Mouse (Mus musculus) testis, adult 2 months (tissue): ENCODE measurements around the gene Zc3h10. TPM values are rescaled to one million over a fixed set of nuclear protein-coding genes. Genes with fewer than 3 reads are reported as not detected.
A peak's percentile ranks its signal among the peaks of the same experiment; 100 is the strongest.
"Not testable (repeated sequence)": the region's sequence is repeated elsewhere in the genome, so short reads cannot be mapped to it uniquely, and the experiment has no call there.

Experiments
- H3K27ac ChIP-seq: fragments of 200-500 bp; 2 replicates; pipeline ENCODE4 v1.5.1; 2012; ENCODE audit warnings: low read depth, low read length; ENCODE audit not compliant: control insufficient read depth, insufficient read depth
- H3K27me3 ChIP-seq: fragments of 200-500 bp; 2 replicates; pipeline ENCODE4 v1.6.1; 2012; ENCODE audit warnings: mild to moderate bottlenecking, low read length, moderate library complexity; ENCODE audit not compliant: control insufficient read depth, insufficient read depth
- H3K36me3 ChIP-seq: fragments of 200-500 bp; 2 replicates; pipeline ENCODE4 v1.6.1; 2012; ENCODE audit warnings: mild to moderate bottlenecking, low read length; ENCODE audit not compliant: control insufficient read depth, insufficient read depth
- H3K4me1 ChIP-seq: fragments of 200-500 bp; 2 replicates; pipeline ENCODE4 v1.6.1; 2012; ENCODE audit warnings: low read length; ENCODE audit not compliant: control insufficient read depth, insufficient read depth
- H3K4me3 ChIP-seq: fragments of 200-500 bp; 2 replicates; pipeline ENCODE4 v1.5.1; 2012; ENCODE audit warnings: low read depth, mild to moderate bottlenecking, low read length, moderate library complexity, mixed read lengths; ENCODE audit not compliant: control insufficient read depth
- CTCF ChIP-seq: fragments of 200-500 bp; IDR thresholded peaks from 2 replicates; pipeline ENCODE4 v1.5.1; 2012; ENCODE audit warnings: low read depth, mild to moderate bottlenecking, inconsistent platforms, low read length, moderate library complexity; ENCODE audit not compliant: control insufficient read depth, insufficient read depth, insufficient replicate concordance
- POLR2A ChIP-seq: fragments of 200-500 bp; IDR thresholded peaks from 2 replicates; pipeline ENCODE4 v1.6.1; 2012; ENCODE audit warnings: low read depth, mild to moderate bottlenecking, inconsistent platforms, low read length, moderate library complexity; ENCODE audit not compliant: control insufficient read depth
- polyA plus RNA-seq: library from polyadenylated mRNA; depleted of rRNA; stranded (reverse); fragments of >200 nt; gene quantifications from 2 replicates; pipeline ENCODE4 v1.2.3, GENCODE M21; 2012

Zc3h10 gene
- polyA plus RNA-seq, 1 experiment = 29.9 TPM

- Histone ChIP-seq H3K4me3 (no peak overlapping the region), H3K27ac (no peak overlapping the region), H3K36me3 (no peaks in the 10 kb centered on the region; the same call in 1 of the 2 replicates), H3K4me1 (peaks cover 6% of the 10 kb centered on the region), H3K27me3 (no peaks in the 10 kb centered on the region)
- TF ChIP-seq CTCF = no peak
- no peak for TF ChIP-seq POLR2A
Measured at GRCm38 (mm10) chr10:128505974-128506373, 41.6 kb downstream of the Zc3h10 start.

GRCm38 (mm10) chr10:128505371-128505667, 42.3 kb downstream of the Zc3h10 start:
- H3K4me3 ChIP-seq, H3K4me1 ChIP-seq, H3K27ac ChIP-seq, H3K27me3 ChIP-seq, H3K36me3 ChIP-seq: not testable (repeated sequence)

- Histone ChIP-seq H3K27ac (0 out of 2 replicates have a peak overlapping the region, but pooled peaks have one; percentile 3), H3K36me3 (no peaks in the 10 kb centered on the region; the same call in 1 of the 2 replicates), H3K4me3 (no peak overlapping the region), H3K27me3 (no peaks in the 10 kb centered on the region), H3K4me1 (peaks cover 6% of the 10 kb centered on the region)
- TF ChIP-seq CTCF (no peak), POLR2A (no peak)
Measured at GRCm38 (mm10) chr10:128504641-128505370, 42.8 kb downstream of the Zc3h10 start.

GRCm38 (mm10) chr10:128504012-128504411, 43.6 kb downstream of the Zc3h10 start:
- no peak overlapping the region; the same call in 1 of the 2 replicates for H3K27ac ChIP-seq
- H3K4me3 ChIP-seq = no peak overlapping the region
- H3K27me3 ChIP-seq = no peaks in the 10 kb centered on the region
- TF ChIP-seq POLR2A (no peak), CTCF (no peak)
- no peaks in the 10 kb centered on the region; the same call in 1 of the 2 replicates for H3K36me3 ChIP-seq
- H3K4me1 ChIP-seq = peaks cover 11% of the 10 kb centered on the region

- Histone ChIP-seq H3K36me3 (no peaks in the 10 kb centered on the region; the same call in 1 of the 2 replicates), H3K4me3 (no peak overlapping the region), H3K4me1 (peaks cover 11% of the 10 kb centered on the region), H3K27me3 (no peaks in the 10 kb centered on the region), H3K27ac (no peak overlapping the region)
- no peak for TF ChIP-seq POLR2A
- TF ChIP-seq CTCF = no peak
Measured at GRCm38 (mm10) chr10:128503532-128503931, 44.0 kb downstream of the Zc3h10 start.

- no peaks in the 10 kb centered on the region for H3K27me3 ChIP-seq
- TF ChIP-seq POLR2A (no peak), CTCF (no peak)
- peaks cover 13% of the 10 kb centered on the region for H3K4me1 ChIP-seq
Measured at GRCm38 (mm10) chr10:128502341-128502740, 45.2 kb downstream of the Zc3h10 start.

GRCm38 (mm10) chr10:128499116-128499671, 48.4 kb downstream of the Zc3h10 start:
- Histone ChIP-seq H3K4me3 (peak overlapping the region; percentile 91), H3K27me3 (no peaks in the 10 kb centered on the region), H3K36me3 (no peaks in the 10 kb centered on the region; the same call in 1 of the 2 replicates), H3K27ac (peak overlapping the region; percentile 81), H3K4me1 (peaks cover 26% of the 10 kb centered on the region)
- TF ChIP-seq POLR2A (no peak), CTCF (no peak)

More at GRCm38 (mm10) chr10:128502341-128502740, 45.2 kb downstream of the Zc3h10 start:
- H3K4me3 ChIP-seq = no peak overlapping the region
- no peaks in the 10 kb centered on the region; the same call in 1 of the 2 replicates for H3K36me3 ChIP-seq
- no peak overlapping the region for H3K27ac ChIP-seq

- TF ChIP-seq POLR2A (peak; percentile 65), CTCF (no peak)
- Histone ChIP-seq H3K27me3 (no peaks in the 10 kb centered on the region), H3K4me1 (peaks cover 26% of the 10 kb centered on the region), H3K27ac (peak within 1 kb of the TSS; percentile 81), H3K36me3 (no peaks in the 10 kb centered on the region; the same call in 1 of the 2 replicates), H3K4me3 (peak within 1 kb of the TSS; percentile 91)
Measured at GRCm38 (mm10) chr10:128498590-128498989, 49.0 kb downstream of the Zc3h10 start, which contains the start of gene Myl6b. Gene Myl6b (minus strand): TSS chr10:128498685.
